Mouse (Mus musculus) small intestine, adult 2 months (tissue): Measurements from ENCODE around the gene Rpl19. TPM values are rescaled to one million over a fixed set of nuclear protein-coding genes. Genes with fewer than 3 reads are reported as not detected.

Source experiments
- H3K27ac ChIP-seq: fragments of 200-500 bp; 2 replicates; pipeline ENCODE4 v1.5.1; 2012; ENCODE audit warnings: low read depth, low read length, control low read depth, inconsistent platforms; ENCODE audit not compliant: insufficient read depth
- H3K27me3 ChIP-seq: fragments of 200-500 bp; 2 replicates; pipeline ENCODE4 v1.6.1; 2012; ENCODE audit warnings: mild to moderate bottlenecking, moderate library complexity, low read length, inconsistent platforms; ENCODE audit not compliant: control insufficient read depth, insufficient read depth
- H3K36me3 ChIP-seq: fragments of 200-500 bp; 2 replicates; pipeline ENCODE4 v1.6.1; 2012; ENCODE audit warnings: mild to moderate bottlenecking, low read length, control low read depth, inconsistent platforms; ENCODE audit not compliant: control insufficient read depth, insufficient read depth
- H3K4me1 ChIP-seq: fragments of 200-500 bp; 2 replicates; pipeline ENCODE4 v1.6.1; 2012; ENCODE audit warnings: low read length, inconsistent platforms, mixed read lengths; ENCODE audit not compliant: control insufficient read depth, insufficient read depth, insufficient read length
- H3K4me3 ChIP-seq: fragments of 200-500 bp; 2 replicates; pipeline ENCODE4 v1.5.1; 2012; ENCODE audit warnings: low read depth, mild to moderate bottlenecking, control low read depth, inconsistent platforms, low read length, moderate library complexity
- CTCF ChIP-seq: fragments of 200-500 bp; IDR thresholded peaks from 2 replicates; pipeline ENCODE4 v1.5.1; 2012; ENCODE audit warnings: low read depth, mild to moderate bottlenecking, control low read depth, inconsistent platforms, low read length, moderate library complexity, mixed read lengths; ENCODE audit not compliant: insufficient replicate concordance, insufficient read length; ENCODE audit errors: extremely low read depth
- POLR2A ChIP-seq: fragments of 200-500 bp; IDR thresholded peaks from 2 replicates; pipeline ENCODE4 v1.6.1; 2012; ENCODE audit warnings: low read depth, mild to moderate bottlenecking, control low read depth, inconsistent platforms, low read length, moderate library complexity
- WGBS: fragments of 180-500 bp; shearing (Covaris S2); methylation state at CpG from one replicate; pipeline ENCODE4 v1.1.7; 2018; 5-methylcytosine and 5-hydroxymethylcytosine counted together
- polyA plus RNA-seq: library from polyadenylated mRNA; depleted of rRNA; stranded (reverse); fragments of >200 nt; gene quantifications from 2 replicates; pipeline ENCODE4 v1.2.3, GENCODE M21; 2012; rRNA removed

The Rpl19 gene
- polyA plus RNA-seq, 1 experiment = 501 TPM

- 61% methylated on average over 3 of the region's 3 CpGs for WGBS
- Histone ChIP-seq H3K27me3 (no peaks in the 10 kb centered on the region), H3K4me1 (peaks cover 5% of the 10 kb centered on the region; the same call in 1 of the 2 replicates), H3K36me3 (no peaks in the 10 kb centered on the region), H3K27ac (no peak overlapping the region), H3K4me3 (no peak overlapping the region)
- TF ChIP-seq POLR2A (no peak), CTCF (no peak)
Measured at GRCm38 (mm10) chr11:98061441-98061840, 34.9 kb downstream of the Rpl19 start.

- Histone ChIP-seq H3K36me3 (no peaks in the 10 kb centered on the region), H3K4me3 (no peak overlapping the region), H3K27ac (no peak overlapping the region), H3K27me3 (no peaks in the 10 kb centered on the region), H3K4me1 (peaks cover 5% of the 10 kb centered on the region; the same call in 1 of the 2 replicates)
- WGBS = 30% methylated on average over 6 of the region's 6 CpGs
- TF ChIP-seq CTCF (no peak), POLR2A (no peak)
Measured at GRCm38 (mm10) chr11:98061904-98062562, 35.5 kb downstream of the Rpl19 start.

GRCm38 (mm10) chr11:98066201-98066600 lies 39.7 kb downstream of the Rpl19 start:
- H3K27ac ChIP-seq = no peak overlapping the region
- 85% methylated on average over 12 of the region's 12 CpGs for WGBS
- no peak for TF ChIP-seq POLR2A
- TF ChIP-seq CTCF = no peak
- H3K27me3 ChIP-seq = no peaks in the 10 kb centered on the region
- peaks cover 5% of the 10 kb centered on the region; the same call in 1 of the 2 replicates for H3K4me1 ChIP-seq
- H3K36me3 ChIP-seq = no peaks in the 10 kb centered on the region
- H3K4me3 ChIP-seq = no peak overlapping the region

- Histone ChIP-seq H3K4me3 (no peak overlapping the region), H3K27me3 (no peaks in the 10 kb centered on the region), H3K27ac (no peak overlapping the region), H3K4me1 (no peaks in the 10 kb centered on the region), H3K36me3 (no peaks in the 10 kb centered on the region)
- WGBS = 94% methylated on average over 21 of the region's 21 CpGs
- no peak for TF ChIP-seq CTCF
- no peak for TF ChIP-seq POLR2A
Measured at GRCm38 (mm10) chr11:98067255-98067654, 40.7 kb downstream of the Rpl19 start.

- H3K27me3 ChIP-seq = no peaks in the 10 kb centered on the region
- TF ChIP-seq POLR2A (no peak), CTCF (no peak)
- no peak overlapping the region for H3K27ac ChIP-seq
- no peaks in the 10 kb centered on the region for H3K4me1 ChIP-seq
- WGBS = 85% methylated on average over 4 of the region's 4 CpGs
- no peaks in the 10 kb centered on the region for H3K36me3 ChIP-seq
- H3K4me3 ChIP-seq = no peak overlapping the region
Measured at GRCm38 (mm10) chr11:98073442-98073841, 46.9 kb downstream of the Rpl19 start.

DNA sequence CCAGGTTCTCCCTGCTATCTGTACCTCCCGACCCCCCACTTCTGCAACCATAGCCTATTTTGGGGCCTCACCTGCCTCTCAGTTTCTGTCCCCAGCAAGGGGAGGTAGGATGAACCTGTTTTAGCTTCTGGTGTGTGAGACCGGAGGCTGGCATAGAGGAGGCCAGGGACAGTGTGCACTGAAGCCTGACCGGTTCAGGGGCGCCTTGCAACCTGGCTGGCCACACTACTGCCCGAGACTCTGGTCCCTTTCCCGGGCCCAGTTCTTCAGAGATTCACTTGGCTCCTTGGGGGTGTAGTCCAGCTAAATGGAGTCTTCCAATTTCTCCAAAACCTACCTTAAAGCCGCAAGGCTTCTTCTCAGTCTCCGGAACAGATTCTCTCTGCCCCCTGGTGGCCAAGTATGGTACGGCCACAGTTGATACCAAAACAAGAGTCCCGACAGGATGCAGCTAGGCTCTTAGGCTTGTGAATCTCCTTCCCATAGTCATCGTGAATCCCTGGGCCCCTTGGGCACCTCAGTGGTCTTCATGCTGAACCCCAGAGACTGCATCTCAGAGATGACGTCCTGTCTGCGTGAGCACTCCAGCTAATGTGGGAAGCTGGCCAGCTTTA lies 48.8 kb downstream of the Rpl19 start:
- Histone ChIP-seq H3K27ac (no peak overlapping the region), H3K4me3 (no peak overlapping the region), H3K27me3 (no peaks in the 10 kb centered on the region), H3K4me1 (no peaks in the 10 kb centered on the region), H3K36me3 (no peaks in the 10 kb centered on the region)
- TF ChIP-seq POLR2A = no peak
- peak; percentile 86; the same call in 1 of the 2 replicates for TF ChIP-seq CTCF
- 22% methylated on average over 13 of the region's 13 CpGs for WGBS

DNA sequence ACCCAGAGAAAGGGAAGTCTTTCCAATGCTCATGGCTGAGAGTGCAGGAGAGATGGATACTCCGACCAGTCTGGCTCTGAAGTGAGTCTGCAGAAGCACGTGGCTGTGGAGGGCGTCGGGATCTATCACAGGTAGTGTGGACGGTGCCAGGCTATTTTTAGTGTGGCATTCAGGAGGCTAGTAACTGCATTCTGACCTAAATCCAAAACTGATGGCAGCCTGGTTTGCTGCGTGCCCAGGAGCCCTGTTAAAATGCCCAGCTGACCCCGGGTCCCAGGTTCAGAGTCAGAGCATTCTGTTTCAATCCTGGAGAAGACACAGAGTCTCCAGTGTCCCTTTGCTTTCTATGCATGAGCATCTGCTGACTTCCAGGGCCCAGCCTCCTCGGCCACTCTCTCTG lies 50.6 kb downstream of the Rpl19 start:
- H3K27me3 ChIP-seq = no peaks in the 10 kb centered on the region
- no peaks in the 10 kb centered on the region for H3K36me3 ChIP-seq
- no peak overlapping the region for H3K4me3 ChIP-seq
- 69% methylated on average over 8 of the region's 8 CpGs for WGBS
- no peak overlapping the region for H3K27ac ChIP-seq
- TF ChIP-seq POLR2A (no peak), CTCF (no peak)
- no peaks in the 10 kb centered on the region for H3K4me1 ChIP-seq

Other genes with a start within 250 kb of the Rpl19 start
- gene Rpl23, start 244.3 kb upstream of the Rpl19 start, polyA plus RNA-seq = 10.2 and 22.0 TPM in 2 replicates
- 165 and 397 TPM in 2 replicates for gene Lasp1, start 227.7 kb upstream of the Rpl19 start, polyA plus RNA-seq
- 0.43 and 0.44 TPM in 2 replicates for gene B230217C12Rik, start 185.9 kb upstream of the Rpl19 start, polyA plus RNA-seq
- gene Fbxo47, start 142.6 kb upstream of the Rpl19 start, polyA plus RNA-seq = not detected in 2 replicates
- 1.1 and 1.6 TPM in 2 replicates for gene Plxdc1, start 40.3 kb upstream of the Rpl19 start, polyA plus RNA-seq
- 0.55 and 1.1 TPM in 2 replicates for gene Arl5c, start 30.5 kb upstream of the Rpl19 start, polyA plus RNA-seq
- 3.2 and 5.7 TPM in 2 replicates for gene Cacnb1, start 3.7 kb upstream of the Rpl19 start, polyA plus RNA-seq
- gene Stac2, start 26.8 kb downstream of the Rpl19 start, polyA plus RNA-seq = 0.87 and 0.91 TPM in 2 replicates
- gene Fbxl20, start 123.7 kb downstream of the Rpl19 start, polyA plus RNA-seq = 4.3 and 9.9 TPM in 2 replicates
- gene Med1, start 166.6 kb downstream of the Rpl19 start, polyA plus RNA-seq = 2.4 and 5.9 TPM in 2 replicates
- 3.6 and 8.1 TPM in 2 replicates for gene Cdk12, start 176.3 kb downstream of the Rpl19 start, polyA plus RNA-seq